Mouse (Mus musculus) CH12.LX (cell line): ENCODE measurements around the gene Mdfic.

Experiments
- CTCF ChIP-seq, 2 experiments: IDR thresholded peaks in 1 of 2; conservative IDR thresholded peaks in 1 of 2; 2 replicates each; pipeline ENCODE4 v1.5.1; 2011 to 2012; ENCODE audit warnings: low read depth in 2 of 2, low read length in 2 of 2, improper control_type of control experiment in 1 of 2, inconsistent platforms in 1 of 2, mild to moderate bottlenecking in 1 of 2, moderate library complexity in 1 of 2
- ETS1 ChIP-seq: conservative IDR thresholded peaks from 2 replicates; pipeline ENCODE4 v1.6.1; 2012; ENCODE audit warnings: low read depth, mild to moderate bottlenecking, inconsistent platforms, low read length, improper control_type of control experiment, moderate library complexity
- JUND ChIP-seq: conservative IDR thresholded peaks from 2 replicates; pipeline ENCODE4 v1.6.1; 2011; ENCODE audit warnings: low read depth, low read length, improper control_type of control experiment
- KAT2A ChIP-seq: IDR thresholded peaks from 2 replicates; pipeline ENCODE4 v1.6.1; 2012; ENCODE audit warnings: low read length, improper control_type of control experiment, inconsistent platforms; ENCODE audit not compliant: insufficient replicate concordance
- MAX ChIP-seq: IDR thresholded peaks from 2 replicates; pipeline ENCODE4 v1.6.1; 2011; ENCODE audit warnings: low read length, improper control_type of control experiment
- POLR2A ChIP-seq: IDR thresholded peaks from 2 replicates; pipeline ENCODE4 v1.6.1; 2011; ENCODE audit warnings: low read depth, mild to moderate bottlenecking, improper control_type of control experiment, low read length
- POLR2AphosphoS2 ChIP-seq: IDR thresholded peaks from 2 replicates; pipeline ENCODE4 v1.6.1; 2011; ENCODE audit warnings: low read depth, low read length, improper control_type of control experiment
- TBP ChIP-seq: conservative IDR thresholded peaks from 2 replicates; pipeline ENCODE4 v1.6.1; 2011; ENCODE audit warnings: low read depth, low read length, improper control_type of control experiment

DNA sequence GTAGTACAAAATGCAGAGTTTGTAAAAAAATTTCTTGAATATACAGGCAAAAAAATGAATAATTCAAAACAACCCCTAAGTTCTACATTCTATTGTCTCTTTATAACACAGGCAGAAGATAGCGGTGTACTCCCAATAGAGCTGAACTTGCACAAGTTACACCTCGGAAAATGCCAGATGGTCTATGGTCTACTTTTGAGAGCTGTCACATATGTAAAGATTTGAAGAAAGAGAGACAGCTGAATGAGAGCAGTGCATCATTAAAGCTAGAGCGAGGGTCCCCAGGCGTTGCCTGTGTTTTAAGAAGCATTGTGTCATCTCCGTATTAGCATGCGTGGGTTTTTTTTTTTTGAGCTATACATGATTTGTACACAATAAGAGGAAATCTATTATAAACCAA is 47.0 kb downstream of the Mdfic start:
- TF ChIP-seq POLR2AphosphoS2: no peak
- no peak for TF ChIP-seq TBP
- TF ChIP-seq JUND: no peak
- TF ChIP-seq CTCF (conservative IDR thresholded peaks at IDR 0.05 in 1 of 2, IDR thresholded peaks at IDR 0.05 in 1 of 2; ENCODE audit: low read depth in 2 of 2, low read length in 2 of 2): no peak
- no peak for TF ChIP-seq POLR2A
- TF ChIP-seq MAX: no peak
- no peak for TF ChIP-seq ETS1
- TF ChIP-seq KAT2A: no peak
